Mouse (Mus musculus) naive thymus-derived CD4-positive, alpha-beta T cell, adult 2 months (primary cell): ENCODE data around the gene Heatr5a.

Experiments used
- DNase-seq: peaks from one replicate; pipeline ENCODE4 v3.0.0-alpha.2; 2011; ENCODE audit warnings: low read depth

Gene Heatr5a

DNA sequence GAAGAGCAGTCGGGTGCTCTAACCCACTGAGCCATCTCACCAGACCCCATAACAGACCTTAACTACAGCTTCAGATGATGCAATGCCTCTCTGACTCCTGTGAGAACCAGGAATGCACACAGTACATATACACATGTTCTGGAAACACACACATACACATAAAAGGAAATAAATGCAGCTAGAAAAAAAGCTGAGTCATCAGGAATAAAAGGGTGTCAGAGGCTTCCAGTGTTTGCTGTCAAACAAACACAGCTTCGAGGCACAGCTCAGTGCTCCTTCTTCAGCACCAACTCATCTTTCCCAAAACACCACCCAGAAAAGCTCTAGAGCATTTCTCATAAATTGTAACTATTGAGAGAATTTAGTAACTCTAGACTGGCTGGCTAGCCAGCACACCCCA, 86.3 kb downstream of the Heatr5a start:
- DNase-seq, result no peak

DNA sequence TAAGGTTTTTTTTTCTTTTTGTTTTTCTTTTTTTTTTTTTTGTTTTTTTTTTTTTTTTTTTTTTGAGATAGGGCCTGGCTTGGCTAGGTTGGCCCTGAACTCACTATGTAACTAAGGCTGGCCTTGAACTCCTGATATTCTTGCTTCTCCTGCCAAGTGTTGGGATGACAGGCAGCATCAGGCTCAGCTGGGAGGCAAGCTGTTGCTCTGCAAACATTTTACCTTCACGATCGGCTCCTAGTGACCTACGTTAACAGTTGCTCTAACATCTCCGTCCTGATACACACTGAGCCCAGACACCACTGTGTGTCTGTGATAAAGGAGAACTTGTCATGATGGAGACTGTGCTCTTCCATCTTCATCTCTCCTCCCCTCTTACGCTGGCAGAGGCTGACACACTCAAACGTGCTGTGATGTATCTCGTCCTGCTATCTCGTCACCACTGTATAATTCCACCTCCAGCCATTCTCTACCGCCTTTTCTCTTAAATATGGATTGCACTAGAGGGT, 87.8 kb downstream of the Heatr5a start:
- DNase-seq, result no peak

DNA sequence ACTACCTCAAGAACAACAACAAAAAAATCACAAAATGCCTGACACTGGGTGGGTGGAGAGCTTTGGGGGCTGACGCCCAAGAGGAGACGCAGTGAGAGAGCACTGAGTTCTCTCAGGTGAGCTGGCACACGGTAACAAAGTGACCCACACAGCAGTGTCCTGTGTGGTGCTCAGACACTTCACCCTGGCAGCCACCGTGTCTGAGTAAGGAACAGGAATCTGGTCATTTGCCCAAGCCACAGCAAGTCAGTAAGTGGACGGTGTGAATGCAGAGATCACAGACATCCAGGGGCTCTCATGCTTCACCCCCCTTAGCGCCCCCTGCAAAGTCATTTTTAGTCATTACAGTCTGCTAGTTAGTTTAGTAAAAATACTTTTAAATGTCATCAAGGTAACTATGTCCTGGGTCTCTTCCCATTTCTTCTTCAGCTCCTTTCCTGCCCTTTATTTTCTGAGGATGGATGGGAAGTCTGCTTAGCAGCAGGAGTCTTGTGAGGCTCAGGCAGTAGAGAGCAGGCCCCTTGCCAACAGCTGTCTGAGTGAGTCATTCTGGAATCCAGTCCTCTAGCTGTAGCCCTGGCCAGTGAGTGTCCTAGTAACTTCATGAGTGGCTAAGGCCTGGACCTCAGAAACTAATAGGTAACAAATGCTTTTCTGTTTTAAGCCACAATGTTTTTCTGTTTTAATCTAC, 88.4 kb downstream of the Heatr5a start:
- DNase-seq, result no peak

DNA sequence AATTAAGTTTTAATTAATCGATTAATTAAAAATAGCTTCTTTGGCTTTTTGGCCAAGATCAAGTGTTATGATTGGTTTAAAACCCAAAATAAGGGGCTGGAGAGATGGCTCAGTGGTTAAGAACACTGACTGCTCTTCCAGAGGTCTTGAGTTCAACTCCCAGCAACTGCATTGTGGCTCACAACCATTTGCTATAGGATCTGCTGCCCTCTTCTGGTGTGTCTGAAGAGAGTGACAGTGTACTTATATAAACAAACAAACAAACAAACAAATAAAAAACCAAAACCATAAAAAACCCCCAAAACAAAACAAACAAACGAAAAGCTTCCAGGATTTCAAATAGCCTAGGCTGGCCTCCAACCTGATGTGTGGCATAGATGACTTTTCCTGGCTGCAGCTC, 89.3 kb downstream of the Heatr5a start:
- no peak for DNase-seq

DNA sequence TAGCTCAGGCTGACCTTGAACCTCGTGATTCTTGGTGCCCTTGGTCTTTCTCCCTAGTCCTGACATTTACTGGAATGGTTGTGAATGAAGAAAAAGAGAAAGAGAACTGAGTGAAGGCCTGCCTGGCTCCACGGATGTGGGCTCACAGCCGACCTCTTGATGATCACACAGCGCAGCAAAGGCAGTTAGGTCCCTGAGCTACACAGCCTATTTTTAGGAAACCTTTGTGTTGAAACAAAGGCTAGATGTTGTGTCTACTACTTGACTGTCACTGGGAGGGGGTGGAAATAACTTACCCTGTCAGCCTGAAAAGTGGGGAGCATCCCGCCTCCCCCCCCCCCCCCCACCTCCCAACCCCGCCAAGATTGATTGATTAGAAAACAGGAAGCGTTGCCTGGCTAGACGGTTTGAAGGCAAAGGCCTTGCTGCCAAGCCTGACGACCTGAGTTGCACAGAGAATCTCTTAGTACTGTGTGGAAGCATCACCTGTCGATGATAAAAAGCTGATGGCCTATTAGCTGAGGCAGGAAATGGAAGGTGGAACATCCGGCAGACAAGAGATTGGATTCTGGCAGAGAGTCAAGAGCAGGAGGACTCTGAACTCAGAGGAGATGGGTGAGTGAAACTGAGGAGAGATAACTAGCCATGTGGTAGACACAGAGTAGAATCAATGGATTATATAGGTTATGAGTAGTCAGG, 99.5 kb downstream of the Heatr5a start:
- peak; percentile 82 for DNase-seq

DNA sequence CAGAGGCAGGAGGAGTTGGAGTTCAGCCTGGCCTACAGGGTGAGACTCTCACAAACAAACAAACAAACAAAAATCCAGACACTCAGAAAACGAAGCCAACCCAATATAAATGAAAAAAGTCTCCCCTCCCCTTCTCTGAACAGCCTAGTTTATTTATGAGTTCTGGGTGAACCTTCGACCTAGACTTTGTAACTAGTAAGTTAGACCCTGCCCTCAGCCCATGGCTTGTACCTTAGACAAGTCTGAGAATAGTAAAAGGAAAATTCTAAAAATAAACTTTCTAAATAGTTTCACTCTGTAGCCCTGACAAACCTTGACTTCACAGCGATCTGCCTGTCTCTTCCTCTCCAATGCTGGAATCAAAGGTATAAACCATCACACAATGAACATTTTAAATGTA, 101.6 kb downstream of the Heatr5a start:
- no peak for DNase-seq

DNA sequence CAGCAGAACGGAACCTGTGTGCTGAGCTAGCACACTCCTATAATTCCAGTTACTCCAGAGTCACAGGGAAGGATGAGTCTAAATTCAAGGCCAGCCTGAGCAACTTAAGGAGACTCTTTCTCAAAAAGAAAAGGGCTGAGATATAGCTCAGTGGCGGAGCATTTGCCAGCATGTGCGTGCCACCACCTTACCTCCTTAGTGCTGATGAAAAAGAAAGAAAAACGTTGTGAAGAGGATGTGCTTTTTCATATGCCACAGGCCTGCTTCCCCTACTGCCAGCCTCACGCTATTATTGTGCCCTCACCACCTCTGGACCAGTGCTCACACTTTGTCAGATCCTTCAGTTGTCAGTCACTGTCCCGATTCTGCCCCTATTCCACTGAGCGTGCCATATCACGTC, 104.0 kb downstream of the Heatr5a start:
- peak; percentile 69 for DNase-seq

DNA sequence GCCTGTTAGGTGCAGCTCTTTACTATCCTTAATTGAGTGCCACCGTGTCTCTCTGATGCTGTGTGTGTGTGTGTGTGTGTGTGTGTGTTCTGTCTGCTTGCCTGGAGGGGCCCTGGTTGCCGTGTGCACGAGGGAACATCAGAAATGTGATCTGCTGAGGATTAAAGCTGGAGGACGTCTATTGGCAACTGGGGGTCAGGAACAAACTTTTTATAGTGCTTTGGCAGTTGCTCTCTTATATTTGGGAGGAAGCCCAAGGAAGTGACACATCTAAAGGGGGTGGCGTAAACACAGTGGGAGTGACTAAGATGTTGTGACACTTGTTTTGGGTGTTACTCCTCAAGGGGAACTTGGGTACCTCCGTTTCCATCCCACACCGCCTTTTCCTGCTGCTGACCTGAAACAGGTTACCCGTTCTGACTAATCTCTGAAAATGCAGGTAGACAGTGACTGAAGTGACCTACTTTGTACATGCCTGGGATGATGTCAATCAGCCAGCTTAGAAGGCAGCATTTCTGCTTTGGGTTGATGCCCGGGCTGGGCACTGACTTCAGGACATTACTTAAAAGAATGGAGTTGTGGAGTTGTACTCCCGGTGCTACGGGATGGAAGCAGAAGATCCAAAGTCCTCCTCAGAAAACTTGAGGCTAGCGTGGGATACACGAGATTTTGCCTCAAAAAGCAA, 104.8 kb downstream of the Heatr5a start:
- peak; percentile 90 for DNase-seq

DNA sequence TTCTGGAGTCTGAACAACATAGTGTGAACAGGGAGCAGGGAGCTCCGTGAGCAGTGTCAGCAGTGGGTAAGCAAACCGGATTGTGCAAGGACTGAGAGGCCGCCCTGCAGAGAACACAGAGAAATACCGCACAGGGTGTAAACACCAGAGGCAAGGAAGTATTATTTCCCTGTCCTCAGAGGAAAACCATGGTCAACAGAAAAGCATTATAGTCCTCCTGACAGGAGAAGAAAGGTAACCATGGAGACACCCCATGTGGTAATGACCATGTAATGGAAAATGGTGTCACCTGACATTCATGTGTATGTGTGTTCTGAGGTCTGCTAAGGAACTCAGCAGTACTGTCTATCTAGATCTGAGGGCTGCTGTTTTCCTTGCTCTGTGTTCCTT, 105.3 kb downstream of the Heatr5a start:
- DNase-seq, result peak; percentile 95

DNA sequence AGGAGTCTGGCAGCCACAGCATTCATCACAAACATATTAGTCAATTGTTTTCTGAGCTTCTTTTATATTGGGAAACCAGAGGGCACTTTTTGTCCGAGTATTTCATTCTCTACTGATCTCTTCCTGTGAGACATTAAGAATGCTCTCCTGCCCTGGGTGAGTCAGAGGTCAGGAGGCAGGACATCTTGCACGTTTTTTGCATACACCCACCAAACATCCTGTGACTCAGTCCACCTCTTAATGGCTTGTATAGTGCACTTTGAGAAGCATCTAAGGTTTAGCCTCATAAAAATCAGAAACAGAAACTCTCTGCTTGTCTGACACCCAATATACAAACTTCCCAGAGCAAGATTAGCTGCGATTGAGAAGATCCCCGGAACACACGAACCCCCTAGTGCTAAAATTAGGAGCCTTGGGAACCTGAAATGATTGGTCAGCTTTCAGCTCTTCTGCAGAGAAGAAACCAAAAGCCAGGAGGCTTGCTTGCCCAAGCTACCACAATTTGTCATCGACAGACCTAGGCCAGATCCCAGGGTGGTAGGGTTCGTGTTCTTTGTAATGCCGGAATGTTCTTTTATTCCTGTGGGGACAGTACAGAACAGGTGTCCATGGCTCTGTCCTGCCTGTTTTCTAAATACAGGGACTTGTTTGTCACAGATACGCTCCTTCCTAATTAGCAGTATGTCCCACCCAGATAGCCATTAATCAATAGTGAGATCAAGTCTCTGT, 105.9 kb downstream of the Heatr5a start:
- peak; percentile 52 for DNase-seq

DNA sequence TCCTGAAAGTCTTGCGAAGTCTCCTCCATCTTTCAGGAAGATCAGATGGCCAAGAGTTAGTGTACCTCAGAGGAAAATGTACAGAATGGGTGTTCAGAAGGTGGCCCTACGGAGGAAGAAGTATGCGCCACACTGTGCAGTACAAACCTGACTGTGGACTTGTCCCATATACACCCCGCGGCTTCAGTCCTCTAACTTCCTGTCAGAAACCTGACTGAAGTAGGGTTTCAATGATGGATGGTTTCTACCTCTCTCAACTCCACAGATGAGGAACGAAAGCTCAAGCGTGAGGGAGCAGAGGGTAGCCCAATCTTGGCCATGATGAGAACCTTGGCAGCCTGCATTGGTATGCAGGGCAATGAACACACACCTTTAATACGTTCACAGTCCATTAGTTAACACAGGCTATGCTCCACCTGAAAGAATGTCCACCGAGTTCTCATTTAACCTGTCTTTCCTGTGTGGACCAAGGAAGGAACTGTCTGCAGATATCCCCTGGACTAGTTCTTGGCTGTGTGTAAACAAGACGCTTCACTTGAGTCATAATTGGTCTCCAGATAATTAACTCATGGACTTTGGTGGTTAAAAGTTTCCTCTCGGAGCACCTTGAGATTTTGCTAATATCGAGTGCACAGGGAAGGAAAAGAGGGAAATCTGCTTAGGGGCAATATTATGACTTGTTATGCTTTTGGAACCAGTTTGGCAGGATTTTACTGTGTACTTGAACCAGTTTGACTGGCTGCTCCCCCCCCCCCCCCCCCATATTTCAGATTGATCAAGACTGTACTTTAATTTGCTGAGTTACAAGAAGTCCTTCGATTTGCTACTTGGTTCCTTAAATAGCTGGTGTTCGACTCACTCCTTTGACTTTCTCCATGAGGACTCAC, 107.8 kb downstream of the Heatr5a start:
- DNase-seq, result peak; percentile 63

DNA sequence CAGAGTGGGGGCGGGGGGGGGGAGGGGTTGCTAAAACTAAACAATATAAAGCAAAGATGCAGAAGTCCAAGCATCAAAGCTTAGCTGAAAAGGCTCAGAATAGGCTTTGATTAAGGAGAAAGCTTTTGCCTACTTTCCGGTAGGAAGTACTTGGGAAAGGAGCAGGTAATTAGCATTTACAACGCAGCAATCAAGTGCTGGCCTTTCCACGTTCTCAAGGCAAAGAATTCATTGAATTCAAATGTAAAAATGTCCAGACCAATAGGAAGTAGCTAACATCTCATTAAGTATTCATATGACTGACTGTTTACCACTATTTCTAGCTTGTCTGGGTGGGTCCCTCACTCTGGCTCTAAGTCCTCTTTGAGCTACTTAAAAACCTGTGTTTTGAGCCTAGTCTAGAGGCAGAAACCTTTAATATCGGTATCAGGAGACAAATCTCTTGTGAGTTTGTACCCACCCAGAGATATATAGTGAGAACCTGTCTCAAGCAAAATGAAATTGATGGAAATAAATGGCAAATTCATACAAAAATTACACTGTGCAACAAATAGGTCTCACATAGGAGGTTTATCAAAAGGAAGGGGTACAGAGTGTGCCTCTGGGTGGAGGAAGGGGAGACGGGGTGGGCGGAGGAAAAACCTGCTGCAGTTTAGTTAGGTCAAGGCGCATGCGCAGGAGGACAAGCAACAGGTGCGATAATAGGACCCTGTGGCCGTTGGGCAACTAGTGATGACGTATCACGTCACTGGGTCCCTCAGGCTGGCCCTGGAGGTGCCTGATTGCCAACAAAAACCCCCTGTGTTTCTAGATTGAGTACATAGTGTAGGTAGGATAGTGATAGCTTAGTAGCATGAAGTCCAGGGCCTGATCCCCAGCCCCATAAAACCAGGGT, 112.7 kb downstream of the Heatr5a start:
- no peak for DNase-seq

DNA sequence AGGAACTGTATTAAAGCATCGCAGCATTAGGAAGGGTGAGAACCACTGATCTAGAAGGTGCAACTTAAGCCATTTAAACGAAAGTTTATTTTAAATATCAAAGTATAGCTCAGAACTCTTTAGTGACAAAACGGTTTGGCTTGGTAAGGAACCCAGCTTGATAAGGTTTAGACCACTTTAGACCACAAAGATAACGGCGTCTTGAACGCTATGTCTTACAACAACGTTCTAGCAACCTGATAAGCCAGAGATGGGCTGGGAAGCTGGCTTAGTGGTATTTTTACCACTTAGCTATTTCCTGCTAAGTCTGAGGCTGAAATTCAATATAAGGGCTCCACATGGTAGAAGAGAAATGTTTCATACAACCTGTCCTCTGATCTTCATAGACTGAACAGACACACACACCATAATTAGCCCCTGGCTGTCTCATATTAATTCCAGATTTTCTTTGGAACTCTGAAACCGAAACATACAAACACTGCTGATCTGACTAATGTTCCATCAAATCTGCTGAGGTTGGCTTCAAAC, 114.3 kb downstream of the Heatr5a start:
- peak; percentile 49 for DNase-seq

DNA sequence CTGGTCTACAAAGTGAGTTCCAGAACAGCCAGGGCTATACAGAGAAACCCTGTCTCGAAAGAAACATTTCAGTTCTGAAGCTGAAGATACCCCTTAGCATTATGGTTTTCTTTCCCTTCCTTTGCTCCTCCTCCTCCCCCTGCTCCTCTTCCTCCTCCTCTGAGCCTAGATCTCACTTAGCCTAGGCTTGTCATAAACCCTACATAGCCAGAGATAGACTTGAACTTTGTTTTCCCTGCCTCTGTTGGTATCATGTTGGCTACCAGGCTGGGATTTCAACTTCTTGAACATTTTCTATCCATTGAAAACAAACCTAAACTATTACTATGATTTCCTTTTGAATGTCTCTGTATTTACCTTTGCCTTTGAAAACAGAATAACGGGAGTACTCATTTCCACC, 115.2 kb downstream of the Heatr5a start:
- no peak for DNase-seq

DNA sequence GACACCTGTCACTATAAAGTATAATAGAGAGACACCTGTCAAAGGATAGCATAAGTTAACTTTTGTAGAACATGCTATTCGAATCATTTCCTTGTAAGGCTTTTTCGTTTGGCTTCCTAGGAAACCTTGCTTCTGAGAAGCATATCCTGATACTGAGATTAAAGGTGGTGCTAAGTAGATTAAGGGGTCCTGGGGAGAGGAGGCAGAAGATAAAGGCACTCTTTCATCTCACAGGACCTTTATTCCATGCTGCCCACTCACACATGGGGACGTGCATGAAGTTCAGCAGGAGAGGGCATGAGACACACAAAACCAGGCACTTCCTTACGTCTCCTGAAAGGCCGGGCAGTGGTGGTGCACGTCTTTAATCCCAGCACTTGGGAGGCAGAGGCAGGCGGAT, 115.7 kb downstream of the Heatr5a start:
- no peak for DNase-seq

DNA sequence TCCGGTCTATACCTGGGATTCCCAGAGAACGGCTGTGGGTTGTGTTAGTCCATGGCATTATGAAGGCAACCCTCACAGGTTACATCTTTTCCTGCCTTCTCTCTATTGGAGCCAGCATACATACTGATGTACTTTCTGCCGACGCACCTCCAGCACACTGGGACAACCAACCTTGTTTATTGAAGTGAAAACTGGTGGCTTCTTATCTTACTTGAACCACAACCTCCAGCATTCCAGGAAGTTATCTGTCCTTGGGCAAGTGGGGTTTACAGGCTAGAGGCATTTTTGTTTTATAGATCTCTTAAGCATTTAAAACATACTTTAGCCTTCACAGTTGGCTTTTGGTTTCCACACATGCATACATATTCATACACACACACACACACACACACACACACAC, 119.5 kb downstream of the Heatr5a start:
- DNase-seq, result no peak

DNA sequence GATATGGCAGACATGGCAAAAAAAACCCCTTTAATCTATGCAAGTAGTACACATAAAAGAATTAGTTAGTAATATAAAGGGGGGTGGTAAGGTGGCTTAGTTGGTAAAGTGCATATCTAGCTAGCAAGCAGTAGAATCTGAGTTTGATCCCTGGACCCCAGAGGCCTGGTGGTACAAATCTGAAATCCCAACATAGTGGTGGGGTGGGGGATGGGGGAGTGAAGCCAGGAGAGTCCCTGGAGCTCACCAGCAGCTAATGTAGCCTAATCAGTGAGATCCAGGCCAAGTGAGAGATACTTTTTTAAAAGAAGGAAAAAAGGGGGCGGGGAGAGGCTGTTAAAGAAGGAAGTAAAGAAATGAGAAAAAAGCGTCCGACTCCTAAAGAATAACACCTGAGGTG, 120.0 kb downstream of the Heatr5a start:
- no peak for DNase-seq

DNA sequence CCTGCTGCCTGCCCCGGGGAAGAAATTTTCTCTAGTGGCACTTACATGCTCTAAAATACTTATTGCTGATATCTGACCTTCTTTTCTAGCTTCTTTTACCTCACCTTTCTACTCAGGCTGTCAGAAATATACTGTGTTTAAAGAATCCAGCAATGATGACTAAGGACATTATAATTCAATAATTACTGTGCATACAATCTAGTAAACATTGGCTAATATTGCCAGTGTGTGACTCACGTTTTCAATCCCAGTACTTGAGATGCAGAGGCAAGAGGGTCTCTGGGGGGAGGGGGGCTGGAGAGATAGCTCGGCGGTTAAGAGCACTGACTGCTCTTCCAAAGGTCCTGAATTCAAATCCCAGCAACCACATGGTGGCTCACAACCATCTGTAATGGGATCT, 120.8 kb downstream of the Heatr5a start:
- no peak for DNase-seq

DNA sequence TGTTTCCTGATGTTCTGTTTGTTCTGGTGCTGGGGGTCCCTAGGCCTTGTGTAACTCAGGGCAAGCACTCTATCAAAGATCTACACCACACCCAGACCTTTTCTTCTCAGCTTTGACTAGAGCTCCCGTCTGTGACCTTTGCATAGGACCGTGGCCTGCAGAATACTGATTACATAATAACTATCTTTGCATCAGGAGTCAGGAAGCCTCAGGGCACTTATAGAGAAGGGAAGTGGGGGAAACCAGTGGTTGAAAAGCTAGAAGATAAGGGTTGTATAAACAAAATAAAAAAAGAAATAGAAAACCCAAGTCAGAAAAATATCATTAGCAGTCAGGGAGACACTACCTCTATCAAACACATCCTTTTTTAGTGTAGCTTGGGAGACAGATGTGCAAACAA, 121.2 kb downstream of the Heatr5a start:
- no peak for DNase-seq
